Mouse (Mus musculus): Measurements from ENCODE around the gene Clmp. TPM values are rescaled to one million over a fixed set of nuclear protein-coding genes. Genes with fewer than 3 reads are reported as not detected.
A peak's percentile ranks its signal among the peaks of the same experiment; 100 is the strongest.

Gene Clmp
- polyA plus RNA-seq, 1 experiment from 2014 or later: 14.7 TPM

DNA sequence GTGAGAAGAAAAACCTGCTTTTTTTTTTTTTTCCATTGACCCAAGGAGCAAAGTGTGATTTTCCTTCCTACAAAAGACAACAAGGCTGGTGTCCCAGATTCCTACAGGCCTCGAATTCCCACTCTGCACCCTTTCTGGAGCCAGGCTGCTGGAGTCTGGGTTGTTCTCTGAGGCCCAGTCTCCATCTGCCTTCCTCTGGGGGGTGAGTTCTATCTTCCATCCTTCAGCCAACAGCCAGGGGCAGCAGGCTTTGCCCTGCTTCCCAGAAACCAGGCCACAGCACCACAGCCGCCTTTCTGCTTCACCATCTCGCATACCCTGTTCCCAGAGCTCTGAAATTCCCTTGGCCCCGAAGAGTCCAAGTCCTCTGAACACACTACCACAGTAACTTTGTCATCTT is 10.3 kb downstream of the Clmp start:
- Histone ChIP-seq H3K36me3 (no peaks in the 10 kb centered on the region), H3K9me3 (replicated peaks) (no peaks in the 10 kb centered on the region), H3K27me3 (ENCODE audit: low read depth, poor library complexity, severe bottlenecking) (no peaks in the 10 kb centered on the region), H3K27ac (replicated peaks) (no peak overlapping the region), H3K4me1 (peaks cover 36% of the 10 kb centered on the region), H3K4me3 (no peak overlapping the region)
- WGBS: 90% methylated on average over 4 of the region's 4 CpGs
- DNase-seq (ENCODE audit: low spot score): no peak

DNA sequence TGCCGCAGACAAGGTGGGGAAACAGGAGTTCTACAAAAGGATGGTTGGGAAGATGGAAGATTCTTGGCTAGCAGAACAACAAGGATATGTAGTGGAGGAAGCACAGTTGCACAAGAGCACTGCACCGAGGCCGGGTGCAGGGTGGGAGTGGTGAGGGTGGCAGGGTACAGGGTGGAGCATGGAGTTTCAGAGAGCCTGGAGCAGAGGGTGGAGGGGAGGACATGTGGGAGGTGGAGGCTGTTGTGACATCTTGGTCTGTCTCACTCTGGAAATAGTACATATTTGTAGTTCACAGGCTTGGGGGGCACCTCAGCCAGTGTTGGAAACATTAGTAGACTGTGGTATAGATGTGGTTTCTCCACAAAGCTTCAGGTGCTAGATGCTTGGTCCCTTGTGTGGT is 13.4 kb downstream of the Clmp start:
- 94% methylated on average over 3 of the region's 3 CpGs for WGBS
- DNase-seq (ENCODE audit: low spot score): no peak
- Histone ChIP-seq H3K9me3 (replicated peaks) (no peaks in the 10 kb centered on the region), H3K4me3 (no peak overlapping the region), H3K4me1 (peaks cover 20% of the 10 kb centered on the region), H3K36me3 (no peaks in the 10 kb centered on the region), H3K27ac (replicated peaks) (no peak overlapping the region), H3K27me3 (ENCODE audit: low read depth, poor library complexity, severe bottlenecking) (no peaks in the 10 kb centered on the region)

DNA sequence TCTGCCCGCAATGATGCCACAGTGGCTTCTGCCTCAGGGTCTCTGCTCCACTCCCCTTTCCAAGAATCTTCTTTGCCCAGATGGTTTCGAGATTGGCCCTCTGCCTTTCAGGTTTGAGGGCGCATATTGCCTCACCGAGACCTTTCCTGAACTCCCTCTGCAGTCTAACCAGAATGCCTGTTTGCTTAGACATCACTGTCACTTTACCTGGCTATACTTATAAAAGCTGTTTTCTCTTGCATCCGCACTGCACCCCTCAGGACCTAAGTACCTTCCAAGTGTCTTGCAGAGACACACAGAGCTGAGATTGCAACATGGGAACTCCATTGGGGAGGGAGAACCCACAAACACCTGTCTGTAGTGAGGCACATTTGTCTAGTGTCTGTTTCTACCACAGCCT is 14.5 kb downstream of the Clmp start:
- no peak overlapping the region for H3K4me3 ChIP-seq
- no peak for DNase-seq (ENCODE audit: low spot score)
- WGBS: 89% methylated on average over 5 of the region's 5 CpGs

DNA sequence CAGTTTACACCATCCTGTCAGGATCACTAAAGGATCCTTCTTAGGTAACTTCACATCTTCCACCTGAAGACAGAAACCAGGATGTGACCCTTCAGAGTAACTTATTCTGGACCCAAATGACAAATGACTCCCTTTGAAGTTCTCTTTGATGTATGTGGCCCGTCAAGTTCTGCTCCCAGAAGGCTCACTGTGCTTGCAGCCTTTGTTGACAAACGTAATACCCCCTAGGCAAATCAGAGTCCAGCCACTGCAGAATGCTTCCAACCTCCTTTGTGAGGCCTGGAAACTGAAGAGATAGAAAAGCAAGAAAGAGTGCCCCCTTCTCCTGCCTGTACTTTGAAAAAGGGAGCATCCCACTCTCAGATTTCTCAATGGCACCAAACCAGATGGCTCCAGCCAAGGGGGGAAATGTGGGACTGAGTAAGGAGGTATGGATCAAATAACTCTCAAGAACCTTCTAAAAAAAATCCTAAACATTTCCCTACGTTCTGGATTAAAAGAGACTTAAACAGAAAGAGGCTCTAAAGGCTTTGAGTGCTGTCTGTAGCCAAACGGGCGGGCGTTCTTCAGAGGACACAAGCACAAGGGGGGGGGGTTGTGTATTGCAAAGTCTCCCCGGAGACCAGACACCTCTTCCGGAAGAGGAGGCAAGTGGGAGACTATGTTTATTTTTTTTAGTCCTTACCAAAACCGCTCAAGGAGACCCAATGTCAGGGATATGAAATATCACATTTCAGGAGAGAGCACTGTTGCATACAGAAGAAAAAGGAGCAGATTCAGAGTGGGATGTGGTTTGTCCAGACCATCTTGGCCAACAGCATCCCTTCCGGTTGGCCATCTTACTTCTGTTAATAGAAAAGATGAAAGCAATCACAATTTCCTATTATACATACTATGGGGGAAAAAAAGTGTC is 18.9 kb downstream of the Clmp start:
- no peak overlapping the region for H3K4me3 ChIP-seq
- H3K36me3 ChIP-seq: no peaks in the 10 kb centered on the region
- no peak for DNase-seq (ENCODE audit: low spot score)
- H3K27ac ChIP-seq (replicated peaks): no peak overlapping the region
- peaks cover 38% of the 10 kb centered on the region for H3K4me1 ChIP-seq
- WGBS: 56% methylated on average over 10 of the region's 10 CpGs
- no peaks in the 10 kb centered on the region for H3K9me3 ChIP-seq (replicated peaks)
- H3K27me3 ChIP-seq (ENCODE audit: low read depth, poor library complexity, severe bottlenecking): no peaks in the 10 kb centered on the region

More for the DNA sequence above, 14.5 kb downstream of the Clmp start:
- Histone ChIP-seq H3K9me3 (replicated peaks) (no peaks in the 10 kb centered on the region), H3K27me3 (ENCODE audit: low read depth, poor library complexity, severe bottlenecking) (no peaks in the 10 kb centered on the region), H3K36me3 (no peaks in the 10 kb centered on the region), H3K27ac (replicated peaks) (no peak overlapping the region), H3K4me1 (peaks cover 20% of the 10 kb centered on the region)

GRCm38 (mm10) chr9:40708448-40709140 is 22.8 kb downstream of the Clmp start:
- H3K4me3 ChIP-seq: no peak overlapping the region
- WGBS: 52% methylated on average over 12 of the region's 12 CpGs
- peak overlapping the region; percentile 74 for H3K27ac ChIP-seq (replicated peaks)
- no peaks in the 10 kb centered on the region for H3K36me3 ChIP-seq
- DNase-seq (ENCODE audit: low spot score): no peak
- H3K9me3 ChIP-seq (replicated peaks): no peaks in the 10 kb centered on the region
- H3K4me1 ChIP-seq: peaks cover 57% of the 10 kb centered on the region
- H3K27me3 ChIP-seq (ENCODE audit: low read depth, poor library complexity, severe bottlenecking): no peaks in the 10 kb centered on the region

DNA sequence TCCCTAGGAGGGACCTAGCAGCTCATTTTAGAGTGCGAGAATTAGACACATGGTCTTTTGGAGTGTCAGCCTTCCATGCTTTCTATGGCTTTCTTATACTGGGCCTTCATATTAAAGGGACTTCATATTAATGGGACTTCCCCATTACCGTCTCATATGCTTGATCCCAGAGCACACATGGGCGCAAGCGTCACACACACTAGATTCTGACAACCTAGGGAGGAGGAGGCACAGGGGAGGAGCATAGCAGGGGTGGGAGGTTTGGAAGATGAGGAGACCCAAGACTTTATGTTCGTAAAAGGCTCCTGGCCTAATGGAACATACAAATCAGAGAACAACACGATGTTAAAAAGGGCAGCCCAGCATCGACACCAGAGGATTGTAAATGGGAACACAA is 23.4 kb downstream of the Clmp start:
- no peaks in the 10 kb centered on the region for H3K27me3 ChIP-seq (ENCODE audit: low read depth, poor library complexity, severe bottlenecking)
- 81% methylated on average over 7 of the region's 7 CpGs for WGBS
- H3K9me3 ChIP-seq (replicated peaks): no peaks in the 10 kb centered on the region
- H3K27ac ChIP-seq (replicated peaks): peak overlapping the region; percentile 74
- H3K4me1 ChIP-seq: peaks cover 55% of the 10 kb centered on the region
- DNase-seq (ENCODE audit: low spot score): no peak
- H3K36me3 ChIP-seq: no peaks in the 10 kb centered on the region
- H3K4me3 ChIP-seq: no peak overlapping the region

DNA sequence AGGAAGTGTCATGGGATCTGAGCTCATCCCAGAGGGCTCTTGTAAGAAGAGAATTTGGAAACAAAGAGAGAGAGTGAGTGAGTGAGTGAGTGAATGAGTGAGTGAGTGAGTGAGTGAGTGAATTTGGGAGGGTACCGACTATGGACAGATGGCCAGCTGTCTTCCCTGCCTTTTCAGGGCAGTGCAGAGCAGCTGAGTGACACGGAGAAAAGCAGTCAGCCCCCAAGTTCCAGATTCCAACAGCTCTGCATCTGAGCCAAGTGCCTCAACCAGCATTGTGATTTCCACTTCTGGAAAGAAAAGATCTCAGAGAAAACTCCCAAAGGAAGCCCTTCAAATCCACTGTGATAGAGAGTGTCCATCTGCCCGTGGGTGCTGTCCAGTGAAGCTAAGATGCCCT is 23.8 kb downstream of the Clmp start:
- Histone ChIP-seq H3K27ac (replicated peaks) (peak overlapping the region; percentile 74), H3K4me1 (peaks cover 50% of the 10 kb centered on the region), H3K36me3 (no peaks in the 10 kb centered on the region), H3K27me3 (ENCODE audit: low read depth, poor library complexity, severe bottlenecking) (no peaks in the 10 kb centered on the region), H3K4me3 (no peak overlapping the region), H3K9me3 (replicated peaks) (no peaks in the 10 kb centered on the region)
- no peak for DNase-seq (ENCODE audit: low spot score)
- 69% methylated on average over 3 of the region's 3 CpGs for WGBS

DNA sequence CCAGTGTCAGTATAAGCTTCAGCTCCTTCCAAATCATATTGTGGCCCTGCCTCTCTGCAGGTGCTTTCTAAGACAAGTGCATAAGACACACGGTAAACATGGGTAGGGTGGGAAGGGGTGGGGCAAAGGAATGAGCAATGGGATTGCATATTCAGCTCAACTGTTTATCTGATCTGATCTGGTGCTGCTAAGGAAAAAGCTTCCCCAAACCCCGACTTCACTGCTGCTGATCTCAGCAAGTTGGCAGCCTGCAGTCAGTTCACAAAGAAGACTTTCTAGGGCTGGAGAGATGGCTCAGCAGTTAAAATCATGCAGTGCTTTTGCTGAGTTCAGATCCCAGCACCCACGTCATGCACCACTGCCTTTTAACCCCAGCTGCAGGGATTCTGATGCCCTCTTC is 24.2 kb downstream of the Clmp start:
- no peaks in the 10 kb centered on the region for H3K36me3 ChIP-seq
- no peaks in the 10 kb centered on the region for H3K9me3 ChIP-seq (replicated peaks)
- peaks cover 46% of the 10 kb centered on the region for H3K4me1 ChIP-seq
- H3K4me3 ChIP-seq: no peak overlapping the region
- DNase-seq (ENCODE audit: low spot score): no peak
- peak overlapping the region; percentile 74 for H3K27ac ChIP-seq (replicated peaks)
- no peaks in the 10 kb centered on the region for H3K27me3 ChIP-seq (ENCODE audit: low read depth, poor library complexity, severe bottlenecking)
- WGBS: 73% methylated on average over 3 of the region's 3 CpGs

DNA sequence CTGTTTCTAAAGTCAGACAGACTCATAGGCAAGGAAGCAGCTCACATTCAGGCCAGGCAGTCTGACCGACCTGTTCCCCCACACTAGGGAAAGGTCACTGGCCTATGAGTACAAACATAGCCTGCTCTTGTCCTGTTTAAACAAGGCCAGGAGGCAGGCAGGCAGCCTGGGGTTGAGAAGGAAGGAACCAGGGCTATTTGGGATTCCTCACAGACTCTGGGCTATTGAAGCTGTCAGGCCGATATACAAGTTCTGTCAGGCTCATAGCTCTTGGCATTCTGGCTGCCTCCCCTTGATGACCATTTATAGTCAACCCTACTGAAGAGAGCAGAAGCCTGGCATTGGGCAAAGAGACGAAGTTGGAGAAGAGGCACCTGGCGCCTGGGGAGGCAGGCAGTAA is 25.9 kb downstream of the Clmp start:
- H3K9me3 ChIP-seq (replicated peaks): no peaks in the 10 kb centered on the region
- 69% methylated on average over 4 of the region's 4 CpGs for WGBS
- no peaks in the 10 kb centered on the region for H3K27me3 ChIP-seq (ENCODE audit: low read depth, poor library complexity, severe bottlenecking)
- peaks cover 46% of the 10 kb centered on the region for H3K4me1 ChIP-seq
- H3K27ac ChIP-seq (replicated peaks): no peak overlapping the region
- H3K4me3 ChIP-seq: no peak overlapping the region
- no peaks in the 10 kb centered on the region for H3K36me3 ChIP-seq
- no peak for DNase-seq (ENCODE audit: low spot score)

DNA sequence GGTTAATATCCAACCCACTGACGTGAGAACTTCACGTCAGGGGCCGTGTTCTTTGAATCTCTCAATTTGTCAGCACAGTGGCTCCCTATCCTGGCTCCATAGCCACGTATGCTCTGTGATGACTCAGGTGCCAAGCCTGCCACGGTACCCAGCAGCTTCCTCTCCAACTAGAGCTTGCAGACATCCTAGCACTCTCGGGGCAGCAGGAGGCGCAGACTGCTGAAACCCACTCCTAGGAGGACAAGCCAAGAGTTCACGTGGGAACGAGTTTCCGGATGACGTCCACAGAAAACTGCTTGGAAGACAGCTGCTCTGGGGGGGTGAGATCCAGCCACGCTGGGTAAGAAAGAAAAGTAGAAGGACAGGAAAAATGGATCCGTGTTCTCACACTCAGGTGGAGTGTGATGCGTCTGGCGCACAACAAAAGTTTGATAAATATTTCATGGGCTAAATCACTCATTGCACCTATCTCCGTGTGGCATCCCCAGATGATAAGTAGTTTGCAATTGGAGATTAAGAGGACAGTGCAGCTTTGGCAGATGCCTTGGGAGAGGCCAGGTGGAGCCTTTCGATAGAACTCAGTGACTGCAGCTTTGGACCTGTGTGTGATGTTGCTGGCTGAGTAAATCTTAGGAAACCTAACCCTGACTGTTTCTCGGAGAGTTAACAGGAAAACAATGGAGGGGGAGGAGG is 31.6 kb downstream of the Clmp start:
- no peaks in the 10 kb centered on the region for H3K9me3 ChIP-seq (replicated peaks)
- 80% methylated on average over 18 of the region's 18 CpGs for WGBS
- no peaks in the 10 kb centered on the region for H3K27me3 ChIP-seq (ENCODE audit: low read depth, poor library complexity, severe bottlenecking)
- no peak overlapping the region for H3K4me3 ChIP-seq
- H3K4me1 ChIP-seq: peaks cover 21% of the 10 kb centered on the region
- no peaks in the 10 kb centered on the region for H3K36me3 ChIP-seq
- H3K27ac ChIP-seq (replicated peaks): no peak overlapping the region
- no peak for DNase-seq (ENCODE audit: low spot score)

GRCm38 (mm10) chr9:40717875-40718185 is 32.1 kb downstream of the Clmp start:
- WGBS: 40% methylated on average over 7 of the region's 7 CpGs
- no peak overlapping the region for H3K27ac ChIP-seq (replicated peaks)
- H3K27me3 ChIP-seq (ENCODE audit: low read depth, poor library complexity, severe bottlenecking): no peaks in the 10 kb centered on the region
- H3K9me3 ChIP-seq (replicated peaks): no peaks in the 10 kb centered on the region
- no peak overlapping the region for H3K4me3 ChIP-seq
- H3K36me3 ChIP-seq: no peaks in the 10 kb centered on the region
- peaks cover 17% of the 10 kb centered on the region for H3K4me1 ChIP-seq
- DNase-seq (ENCODE audit: low spot score): no peak

- H3K27me3 ChIP-seq (ENCODE audit: low read depth, poor library complexity, severe bottlenecking): no peaks in the 10 kb centered on the region
- H3K36me3 ChIP-seq: no peaks in the 10 kb centered on the region
- DNase-seq (ENCODE audit: low spot score): no peak
- H3K4me1 ChIP-seq: peaks cover 18% of the 10 kb centered on the region
- WGBS: 81% methylated on average over 7 of the region's 7 CpGs
- H3K9me3 ChIP-seq (replicated peaks): no peaks in the 10 kb centered on the region
- no peak overlapping the region; the same call in 1 of the 2 replicates for H3K27ac ChIP-seq (replicated peaks)
- no peak overlapping the region for H3K4me3 ChIP-seq
Measured at GRCm38 (mm10) chr9:40720881-40721280, 35.1 kb downstream of the Clmp start.

DNA sequence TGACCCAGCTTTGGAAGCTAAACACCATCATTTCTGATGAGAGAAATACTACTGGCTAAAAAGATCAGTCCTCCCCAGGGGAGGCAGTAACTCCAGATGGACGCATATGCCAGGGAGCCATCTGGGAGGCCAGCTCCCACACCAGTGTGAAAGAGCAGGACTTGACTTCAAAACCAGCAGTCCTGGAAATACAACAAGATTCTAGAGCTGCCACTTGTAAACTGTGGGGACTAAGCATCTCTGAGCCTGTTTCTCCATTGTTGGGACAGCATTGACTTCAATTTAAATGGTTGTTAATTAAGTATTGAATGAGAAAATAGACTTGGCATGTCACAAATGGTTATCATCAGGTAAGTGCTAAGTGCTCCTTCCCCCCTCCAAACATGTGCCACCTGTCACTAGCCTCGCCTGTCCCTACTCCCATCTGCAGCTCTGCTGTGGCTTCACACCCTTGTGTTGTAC is 37.6 kb downstream of the Clmp start:
- Histone ChIP-seq H3K36me3 (no peaks in the 10 kb centered on the region), H3K4me3 (no peak overlapping the region), H3K27me3 (ENCODE audit: low read depth, poor library complexity, severe bottlenecking) (no peaks in the 10 kb centered on the region), H3K27ac (replicated peaks) (no peak overlapping the region), H3K9me3 (replicated peaks) (no peaks in the 10 kb centered on the region), H3K4me1 (peaks cover 8% of the 10 kb centered on the region)
- no peak for DNase-seq (ENCODE audit: low spot score)
- WGBS: 70% methylated on average over 2 of the region's 2 CpGs

Measured in midbrain, embryonic 10.5 days (tissue).